ENCODE assay signal across 9 mouse cellular contexts in the genomic region with DNA sequence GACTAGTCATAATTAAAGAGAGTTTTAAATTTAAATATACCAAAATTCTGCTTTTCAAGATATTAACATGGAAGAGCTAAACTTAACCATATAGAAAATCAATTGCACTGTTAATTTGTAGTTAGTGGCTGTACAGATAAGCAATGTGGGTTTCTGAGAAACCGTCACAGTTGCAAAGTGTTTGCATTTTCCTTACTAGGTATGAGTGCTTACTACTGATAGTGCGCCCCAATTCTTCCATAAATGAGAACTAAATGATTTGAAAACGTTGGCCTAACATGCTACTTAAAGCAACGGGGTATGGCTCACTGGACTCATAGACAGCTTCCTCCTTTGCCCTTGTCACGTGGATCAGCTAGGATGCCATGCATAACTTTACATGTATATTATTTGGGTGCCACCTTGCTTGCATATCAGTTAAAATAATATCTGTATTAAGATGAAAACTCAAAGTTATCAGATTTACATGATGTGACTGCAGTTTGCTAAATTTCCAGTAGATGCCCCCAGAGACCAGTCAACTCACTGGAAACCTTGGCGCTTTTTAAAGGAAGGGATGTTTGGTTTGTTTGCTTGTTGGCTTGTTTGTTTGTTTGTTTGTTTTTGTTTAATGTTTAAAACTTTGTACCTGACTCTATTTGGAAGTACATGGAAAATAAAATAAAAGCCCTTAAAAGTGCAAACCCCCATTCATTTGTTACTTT. TPM values are rescaled to one million over a fixed set of nuclear protein-coding genes. Genes with fewer than 3 reads are reported as not detected.
A peak's percentile ranks its signal among the peaks of the same experiment; 100 is the strongest.
DNase-seq lines count a peak whose midpoint lies in the region; ATAC-seq and TF ChIP-seq lines count a peak whose summit lies in the region.
"Had no signal": no experiment of that assay in that cellular context is flagged by ENCODE, and none has a peak within 500 bp of the region (broad histone marks: within the 10 kb centered on the region; RNA-seq: fewer than 3 reads in every experiment).

No protein-coding gene starts in this region.

- H3K79me2 ChIP-seq in heart, adult 2 months (replicated peaks; ENCODE audit: control insufficient read depth, insufficient read depth, low read length), result no peaks in the 10 kb centered on the region

- H3K4me1 ChIP-seq in heart, adult 2 months (ENCODE audit: control insufficient read depth, insufficient read depth, low read length), result no peaks in the 10 kb centered on the region
- no peaks in the 10 kb centered on the region for H3K4me1 ChIP-seq in heart, embryonic 11.5 days (ENCODE audit: control insufficient read depth, insufficient read depth, low read length)
- H3K4me1 ChIP-seq in liver, postnatal 0 days (ENCODE audit: insufficient read depth), result no peaks in the 10 kb centered on the region

- H3K4me2 ChIP-seq in heart, embryonic 11.5 days, result no peak overlapping the region
- no peak overlapping the region for H3K4me2 ChIP-seq in liver, postnatal 0 days (ENCODE audit: low read depth, low read length)

- no peak overlapping the region for H3K27ac ChIP-seq in heart, adult 2 months
- H3K27ac ChIP-seq in heart, embryonic 11.5 days (ENCODE audit: low read depth, low read length), result no peak overlapping the region
- no peak overlapping the region for H3K27ac ChIP-seq in liver, postnatal 0 days (ENCODE audit: low read depth)

- no peak overlapping the region for H3K4me3 ChIP-seq in heart, adult 2 months
- H3K4me3 ChIP-seq in heart, embryonic 11.5 days (ENCODE audit: low read depth, low read length), result no peak overlapping the region
- no peak overlapping the region for H3K4me3 ChIP-seq in liver, postnatal 0 days (ENCODE audit: low read depth, low read length)

- H3K9me3 ChIP-seq in heart, embryonic 11.5 days (replicated peaks; ENCODE audit: control insufficient read depth, low read length), result no peaks in the 10 kb centered on the region
- no peaks in the 10 kb centered on the region for H3K9me3 ChIP-seq in liver, postnatal 0 days (ENCODE audit: low read length)

- intact Hi-C loops in heart, adult 2 months (cut with DNase I), result loop anchor here (1.0 to 10.0 kb wide), 3 partner anchors 411 to 663 kb away; no protein-coding TSS in a partner anchor

- no peak for TF ChIP-seq POLR2A in heart, adult 2 months (IDR thresholded peaks at IDR 0.05; ENCODE audit: insufficient read depth, low read depth, low read length)

- no peak for TF ChIP-seq EP300 in heart, adult 2 months (IDR thresholded peaks at IDR 0.05; ENCODE audit: insufficient read depth, low read depth, low read length)
- peak; percentile 40; the same call in 1 of the 2 replicates for TF ChIP-seq EP300 in liver, postnatal 0 days (IDR thresholded peaks at IDR 0.05; ENCODE audit: low read depth)

- WGBS in heart, adult 2 months, result 50% methylated on average over 6 of the region's 6 CpGs
- WGBS in heart, embryonic 11.5 days (ENCODE audit: insufficient replicate concordance), result 54% methylated on average over 6 of the region's 6 CpGs
- WGBS in liver, postnatal 0 days (ENCODE audit: insufficient replicate concordance), result 36% methylated on average over 6 of the region's 6 CpGs

- peak; percentile 89 for TF ChIP-seq CTCF in heart, adult 2 months (IDR thresholded peaks at IDR 0.05)
- TF ChIP-seq CTCF in liver, postnatal 0 days (IDR thresholded peaks at IDR 0.05; ENCODE audit: low read depth), result peak; percentile 62

- H3K27me3 ChIP-seq in heart, adult 2 months (ENCODE audit: control insufficient read depth, insufficient read depth, low read length), result no peaks in the 10 kb centered on the region
- no peaks in the 10 kb centered on the region for H3K27me3 ChIP-seq in heart, embryonic 11.5 days (ENCODE audit: control insufficient read depth, insufficient read depth, low read length)
- H3K27me3 ChIP-seq in liver, postnatal 0 days (ENCODE audit: insufficient read depth, low read length), result no peaks in the 10 kb centered on the region

- no peak for DNase-seq in heart, adult 2 months
- no peak for DNase-seq in liver, postnatal 0 days
- no peak for DNase-seq in liver
- DNase-seq in ZHBTc4 (ENCODE audit: low read depth, low spot score), result peak; percentile 23
- peak; percentile 46 for DNase-seq in retina, postnatal 1 day
- no peak for DNase-seq in urinary bladder, postnatal 10 days (ENCODE audit: low spot score)
- DNase-seq in right cerebral cortex, adult 18-20 months, result no peak

- ATAC-seq in heart, embryonic 11.5 days (replicated peaks; ENCODE audit: insufficient number of reproducible peaks, low FRiP score, low TSS enrichment), result no peak
- ATAC-seq in liver, postnatal 0 days, result no peak

- no peaks in the 10 kb centered on the region for H3K36me3 ChIP-seq in heart, adult 2 months (ENCODE audit: control insufficient read depth, insufficient read depth, low read length)
- no peaks in the 10 kb centered on the region for H3K36me3 ChIP-seq in heart, embryonic 11.5 days (ENCODE audit: control insufficient read depth, insufficient read depth, low read length)
- no peaks in the 10 kb centered on the region for H3K36me3 ChIP-seq in liver, postnatal 0 days (replicated peaks; ENCODE audit: insufficient read depth, low read length)

- H3K9ac ChIP-seq in heart, adult 2 months (ENCODE audit: low read depth, low read length), result no peak overlapping the region
- no peak overlapping the region for H3K9ac ChIP-seq in heart, embryonic 11.5 days (ENCODE audit: low read depth, low read length)
- no peak overlapping the region for H3K9ac ChIP-seq in liver, postnatal 0 days (replicated peaks)

RNA-seq across cellular contexts. Expression of a gene that starts 25.0 kb away (rescaled TPM):
- total RNA-seq in heart, adult 2 months (2021), result not detected
- polyA plus RNA-seq in heart, adult 2 months (2012; rRNA removed), result 0.49 TPM in 1 of 2 replicates, not detected in the other
- polyA plus RNA-seq in heart, embryonic 11.5 days (2014; fragmentation: Nextera tagmentation; extraction: Ambion mirVana), result not detected in 2 replicates
- not detected in 2 replicates for polyA plus RNA-seq in liver, postnatal 0 days (2015; fragmentation: Nextera tagmentation; extraction: Ambion mirVana)
- total RNA-seq: adrenal gland, adult 18-20 months had no signal

Comparison
In these comparisons a context has a peak if more than half of its experiments do, and no peak if none do; other contexts are left out.
1. DNase-seq: peak in ZHBTc4 (single experiment) and retina, postnatal 1 day (single experiment); none in heart, adult 2 months (0 of 2), liver, postnatal 0 days (single experiment), liver (single experiment), urinary bladder, postnatal 10 days (single experiment) and right cerebral cortex, adult 18-20 months (single experiment).